Mouse (Mus musculus): ENCODE data around the gene Zp3. TPM values are rescaled to one million over a fixed set of nuclear protein-coding genes. Genes with fewer than 3 reads are reported as not detected.

Gene Zp3
- not detected for total RNA-seq (2023)

GRCm38 (mm10) chr5:135979904-135980303, at the start of gene Zp3:
Gene Zp3, plus strand, starts transcription at chr5:135980099.

GRCm38 (mm10) chr5:135934481-135935175, 45.3 kb upstream of the Zp3 start, which contains the start of gene Ywhag:
Gene Ywhag, minus strand, starts transcription at chr5:135934616.

GRCm38 (mm10) chr5:135974365-135974764, 5.5 kb upstream of the Zp3 start, which contains the start of gene Ssc4d:
Gene Ssc4d, minus strand, starts transcription at chr5:135974531.

GRCm38 (mm10) chr5:135994725-135995687, 15.1 kb downstream of the Zp3 start, which contains the start of gene Dtx2:
Gene Dtx2, plus strand, starts transcription at chr5:135994800.

Other genes with a start within 250 kb of the Zp3 start
- 10 to 100 TPM; 11.6 to 12.8 TPM for gene Tmem120a, start 235.7 kb upstream of the Zp3 start, total RNA-seq (2023)
- gene Styxl1, start 201.7 kb upstream of the Zp3 start, total RNA-seq (2023), result under 1 TPM in 1 of 2 experiments, not detected in 1; 0.73 TPM
- gene Mdh2, start 201.6 kb upstream of the Zp3 start, total RNA-seq (2023), result 100 to 1,000 TPM; 191 to 197 TPM
- gene Srrm3, start 173.2 kb upstream of the Zp3 start, total RNA-seq (2023), result not detected
- 1 to 10 TPM; 1.8 to 1.9 TPM for gene Hspb1, start 92.2 kb upstream of the Zp3 start, total RNA-seq (2023)
- 100 to 1,000 TPM; 183 to 200 TPM for gene Ywhag, start 45.5 kb upstream of the Zp3 start, total RNA-seq (2023)
- 1 to 10 TPM; 1.7 to 2.4 TPM for gene Ssc4d, start 5.6 kb upstream of the Zp3 start, total RNA-seq (2023)
- gene Dtx2, start 14.7 kb downstream of the Zp3 start, total RNA-seq (2023), result 10 to 100 TPM; 24.5 to 26.7 TPM
- gene Upk3b, start 58.4 kb downstream of the Zp3 start, total RNA-seq (2023), result 1 to 10 TPM; 1.2 to 1.4 TPM
- not detected for gene Upk3bl, start 74.4 kb downstream of the Zp3 start, total RNA-seq (2023)
- 100 to 1,000 TPM; 180 to 213 TPM for gene Rasa4, start 103.8 kb downstream of the Zp3 start, total RNA-seq (2023)
- 10 to 100 TPM; 64.1 to 69.2 TPM for gene Polr2j, start 136.5 kb downstream of the Zp3 start, total RNA-seq (2023)
- 10 to 100 TPM; 39.1 to 40.0 TPM for gene Lrwd1, start 156.0 kb downstream of the Zp3 start, total RNA-seq (2023)
- gene Alkbh4, start 156.0 kb downstream of the Zp3 start, total RNA-seq (2023), result 10 to 100 TPM; 10.4 to 11.6 TPM
- gene Orai2, start 190.6 kb downstream of the Zp3 start, total RNA-seq (2023), result 10 to 100 TPM; 43.0 to 46.5 TPM
- gene Prkrip1, start 218.9 kb downstream of the Zp3 start, total RNA-seq (2023), result 10 to 100 TPM; 17.2 to 19.3 TPM